Mouse (Mus musculus) liver, embryonic 16.5 days (tissue): Measurements from ENCODE around the gene Mus81. TPM values are rescaled to one million over a fixed set of nuclear protein-coding genes. Genes with fewer than 3 reads are reported as not detected.

Experiments used
- ATAC-seq: fragments of 200-750 bp; cut with Nextera tagmentation; 2 replicates; pipeline ENCODE4 v1.8.0; 2017; ENCODE audit warnings: low read depth, mild to moderate bottlenecking, moderate number of reproducible peaks, moderate library complexity
- H3K27ac ChIP-seq: fragments of 300-500 bp; sonication (generic); 2 replicates; pipeline ENCODE4 v1.5.1; 2014; ENCODE audit warnings: mild to moderate bottlenecking, low read length
- H3K27me3 ChIP-seq: fragments of 300-500 bp; sonication (generic); 2 replicates; pipeline ENCODE4 v1.6.1; 2014; ENCODE audit warnings: low read depth, low read length, mixed read lengths; ENCODE audit not compliant: control insufficient read depth, insufficient read depth
- H3K36me3 ChIP-seq: fragments of 300-500 bp; sonication (generic); 2 replicates; pipeline ENCODE4 v1.6.1; 2014; ENCODE audit warnings: mild to moderate bottlenecking; ENCODE audit not compliant: control insufficient read depth, insufficient read depth
- H3K4me1 ChIP-seq: fragments of 300-500 bp; sonication (generic); 2 replicates; pipeline ENCODE4 v1.6.1; 2014; ENCODE audit warnings: low read depth, low read length, mixed read lengths; ENCODE audit not compliant: control insufficient read depth
- H3K4me2 ChIP-seq: fragments of 300-500 bp; sonication (generic); 2 replicates; pipeline ENCODE4 v1.6.1; 2014; ENCODE audit warnings: low read depth, low read length, mixed read lengths
- H3K4me3 ChIP-seq: fragments of 300-500 bp; sonication (generic); 2 replicates; pipeline ENCODE4 v1.5.1; 2014; ENCODE audit warnings: low read depth, mild to moderate bottlenecking, low read length
- H3K9ac ChIP-seq: fragments of 300-500 bp; sonication (generic); 2 replicates; pipeline ENCODE4 v1.6.1; 2014; ENCODE audit warnings: low read depth, low read length
- H3K9me3 ChIP-seq: fragments of 300-500 bp; sonication (generic); replicated peaks from 2 replicates; pipeline ENCODE4 v1.6.1; 2016; ENCODE audit warnings: low read length; ENCODE audit not compliant: control insufficient read depth
- WGBS: fragments of 180-500 bp; shearing (Covaris S2); extraction: QIAGEN DNeasy Blood & Tissue Kit; methylation state at CpG from one replicate; pipeline ENCODE4 v1.1.7; 2014; ENCODE audit not compliant: insufficient replicate concordance; 5-methylcytosine and 5-hydroxymethylcytosine counted together
- polyA plus RNA-seq: library from polyadenylated mRNA; unstranded; fragments of >200 nt; fragmentation: Nextera tagmentation; extraction: Ambion mirVana; gene quantifications from 2 replicates; pipeline ENCODE4 v1.2.1, GENCODE M21; 2015

Gene Mus81
- polyA plus RNA-seq, 1 experiment from 2014 or later: 15.6 TPM

- Histone ChIP-seq H3K9ac (no peak overlapping the region), H3K4me1 (peaks cover 33% of the 10 kb centered on the region), H3K27ac (no peak overlapping the region), H3K4me2 (no peak overlapping the region), H3K4me3 (no peak overlapping the region), H3K27me3 (no peaks in the 10 kb centered on the region), H3K9me3 (no peaks in the 10 kb centered on the region), H3K36me3 (no peaks in the 10 kb centered on the region)
- WGBS: 49% methylated on average over 3 of the region's 3 CpGs
- no peak for ATAC-seq
These were observed 24.8 kb upstream of the Mus81 start for GRCm38 (mm10) chr19:5513005-5513349.

- no peaks in the 10 kb centered on the region for H3K36me3 ChIP-seq
- peak overlapping the region; percentile 87 for H3K4me2 ChIP-seq
- no peak overlapping the region; the same call in 1 of the 2 replicates for H3K9ac ChIP-seq
- H3K27me3 ChIP-seq: no peaks in the 10 kb centered on the region
- peak overlapping the region; percentile 47 for H3K27ac ChIP-seq
- 22% methylated on average over 12 of the region's 12 CpGs for WGBS
- peak overlapping the region; percentile 69 for H3K4me3 ChIP-seq
- H3K4me1 ChIP-seq: peaks cover 34% of the 10 kb centered on the region
- no peak for ATAC-seq
- no peaks in the 10 kb centered on the region for H3K9me3 ChIP-seq
These were observed 24.1 kb upstream of the Mus81 start for GRCm38 (mm10) chr19:5512091-5513004.

- H3K36me3 ChIP-seq: no peaks in the 10 kb centered on the region
- H3K9me3 ChIP-seq: no peaks in the 10 kb centered on the region
- H3K27me3 ChIP-seq: no peaks in the 10 kb centered on the region
- H3K4me2 ChIP-seq: peak overlapping the region; percentile 87
- ATAC-seq: no peak
- peak overlapping the region; percentile 68 for H3K9ac ChIP-seq
- peak overlapping the region; percentile 69 for H3K4me3 ChIP-seq
- peaks cover 34% of the 10 kb centered on the region for H3K4me1 ChIP-seq
- H3K27ac ChIP-seq: peak overlapping the region; percentile 57
- WGBS: 18% methylated on average over 15 of the region's 15 CpGs
These were observed 23.0 kb upstream of the Mus81 start for GRCm38 (mm10) chr19:5511074-5511632.

GRCm38 (mm10) chr19:5510031-5511026 lies 22.1 kb upstream of the Mus81 start, which contains the start of gene Snx32:
Gene Snx32, minus strand, starts transcription at chr19:5510538.
- Histone ChIP-seq H3K4me1 (peaks cover 34% of the 10 kb centered on the region), H3K4me2 (peak within 1 kb of the TSS; percentile 87), H3K9me3 (no peaks in the 10 kb centered on the region), H3K9ac (peak within 1 kb of the TSS; percentile 70), H3K36me3 (no peaks in the 10 kb centered on the region), H3K27ac (peak within 1 kb of the TSS; percentile 76), H3K27me3 (no peaks in the 10 kb centered on the region), H3K4me3 (peak within 1 kb of the TSS; percentile 69)
- peak; percentile 99 for ATAC-seq
- WGBS: 2% methylated on average over 46 of the region's 47 CpGs

GRCm38 (mm10) chr19:5503687-5504086 lies 15.5 kb upstream of the Mus81 start, which contains the start of gene 1700020D05Rik:
Gene 1700020D05Rik, minus strand, starts transcription at chr19:5503787.
- Histone ChIP-seq H3K36me3 (no peaks in the 10 kb centered on the region), H3K27ac (no peak within 1 kb of the TSS), H3K9ac (no peak within 1 kb of the TSS), H3K4me1 (peaks cover 2% of the 10 kb centered on the region; the same call in 1 of the 2 replicates), H3K4me3 (no peak within 1 kb of the TSS), H3K27me3 (no peaks in the 10 kb centered on the region), H3K9me3 (no peaks in the 10 kb centered on the region), H3K4me2 (no peak within 1 kb of the TSS)
- no peak for ATAC-seq
- 72% methylated on average over 17 of the region's 17 CpGs for WGBS

- H3K36me3 ChIP-seq: peaks cover 25% of the 10 kb centered on the region
- no peaks in the 10 kb centered on the region for H3K27me3 ChIP-seq
- no peaks in the 10 kb centered on the region for H3K4me1 ChIP-seq
- H3K4me3 ChIP-seq: no peak overlapping the region
- ATAC-seq: no peak
- no peak overlapping the region for H3K4me2 ChIP-seq
- 70% methylated on average over 2 of the region's 2 CpGs for WGBS
- H3K9ac ChIP-seq: no peak overlapping the region
- H3K27ac ChIP-seq: no peak overlapping the region
- no peaks in the 10 kb centered on the region for H3K9me3 ChIP-seq
These were observed 12.2 kb upstream of the Mus81 start for GRCm38 (mm10) chr19:5500330-5500875.

- Histone ChIP-seq H3K9me3 (no peaks in the 10 kb centered on the region), H3K36me3 (peaks cover 53% of the 10 kb centered on the region), H3K4me3 (no peak overlapping the region), H3K4me2 (no peak overlapping the region), H3K27ac (no peak overlapping the region), H3K4me1 (peaks cover 6% of the 10 kb centered on the region), H3K9ac (no peak overlapping the region), H3K27me3 (no peaks in the 10 kb centered on the region)
- 90% methylated on average over 16 of the region's 16 CpGs for WGBS
- no peak for ATAC-seq
These were observed 7.8 kb upstream of the Mus81 start for GRCm38 (mm10) chr19:5496052-5496370.

GRCm38 (mm10) chr19:5495353-5496051 lies 7.3 kb upstream of the Mus81 start:
- Histone ChIP-seq H3K36me3 (peaks cover 53% of the 10 kb centered on the region), H3K4me3 (no peak overlapping the region), H3K4me2 (no peak overlapping the region), H3K9ac (no peak overlapping the region), H3K9me3 (no peaks in the 10 kb centered on the region), H3K27me3 (no peaks in the 10 kb centered on the region), H3K27ac (no peak overlapping the region), H3K4me1 (peaks cover 6% of the 10 kb centered on the region)
- ATAC-seq: no peak
- 84% methylated on average over 12 of the region's 12 CpGs for WGBS
